Comparison of ENCODE assay signal across 7 mouse cellular contexts in the genomic region with DNA sequence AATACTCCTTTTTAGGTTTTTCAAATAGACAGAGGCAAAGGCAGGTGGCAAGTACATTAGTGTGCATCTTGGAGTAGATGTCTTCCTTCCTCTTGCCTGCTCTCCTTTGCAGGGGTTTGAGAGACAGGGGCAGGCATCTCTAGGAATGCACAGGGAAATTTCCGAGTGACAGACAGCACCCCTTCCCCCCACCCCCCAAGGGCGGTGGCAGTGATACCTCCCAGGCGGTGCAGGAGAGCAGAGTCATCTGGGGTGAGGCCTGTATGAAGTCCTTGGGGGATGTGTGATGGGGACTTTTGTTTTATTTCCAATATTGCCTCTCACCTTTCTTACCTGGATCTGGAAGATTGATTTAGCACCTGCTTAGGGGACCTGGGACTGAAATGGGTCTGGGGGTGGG. TPM values are rescaled to one million over a fixed set of nuclear protein-coding genes. Genes with fewer than 3 reads are reported as not detected.
DNase-seq lines count a peak whose midpoint lies in the region; ATAC-seq and TF ChIP-seq lines count a peak whose summit lies in the region.

No protein-coding gene starts in this region.

- peaks cover 4% of the 10 kb centered on the region; the same call in 1 of the 2 replicates for H3K4me1 ChIP-seq in lung, adult 2 months (ENCODE audit: control insufficient read depth, insufficient read depth, low read length)
- peaks cover 5% of the 10 kb centered on the region; the same call in 1 of the 2 replicates for H3K4me1 ChIP-seq in embryonic facial prominence, embryonic 14.5 days (ENCODE audit: control insufficient read depth, insufficient read depth, low read length)
- H3K4me1 ChIP-seq in hindbrain, embryonic 16.5 days (ENCODE audit: control insufficient read depth, insufficient read depth, low read depth, low read length), result peaks cover 10% of the 10 kb centered on the region
- H3K4me1 ChIP-seq in neural tube, embryonic 12.5 days, result peaks cover 11% of the 10 kb centered on the region; the same call in 1 of the 2 replicates

- DNase-seq in lung, adult 2 months, result no peak
- no peak for DNase-seq in lung, postnatal 4 days
- no peak for DNase-seq in embryonic facial prominence, embryonic 14.5 days (ENCODE audit: low spot score)
- no peak for DNase-seq in left cerebral cortex, adult 8-10 months (ENCODE audit: low spot score in 2 of 2)
- no peak for DNase-seq in left cerebral cortex, adult 18-20 months (ENCODE audit: low spot score in 2 of 2)

- no peaks in the 10 kb centered on the region for H3K9me3 ChIP-seq in embryonic facial prominence, embryonic 14.5 days (ENCODE audit: control insufficient read depth, low read length)
- no peaks in the 10 kb centered on the region for H3K9me3 ChIP-seq in hindbrain, embryonic 16.5 days (ENCODE audit: control insufficient read depth, low read length)
- no peaks in the 10 kb centered on the region for H3K9me3 ChIP-seq in neural tube, embryonic 12.5 days

- ATAC-seq in embryonic facial prominence, embryonic 14.5 days (ENCODE audit: low read depth), result 0 out of 2 replicates have a peak, but pooled peaks have one; percentile 5
- peak; percentile 18 for ATAC-seq in hindbrain, embryonic 16.5 days
- peak; percentile 52; the same call in 1 of the 2 replicates for ATAC-seq in neural tube, embryonic 12.5 days (ENCODE audit: low FRiP score, low read depth)

- H3K9ac ChIP-seq in embryonic facial prominence, embryonic 14.5 days (ENCODE audit: low read depth, low read length), result peak overlapping the region; percentile 69
- H3K9ac ChIP-seq in hindbrain, embryonic 16.5 days (ENCODE audit: low read depth, low read length), result peak overlapping the region; percentile 82
- peak overlapping the region; percentile 83 for H3K9ac ChIP-seq in neural tube, embryonic 12.5 days

- H3K36me3 ChIP-seq in embryonic facial prominence, embryonic 14.5 days (ENCODE audit: control insufficient read depth, insufficient read depth, low read length), result no peaks in the 10 kb centered on the region
- H3K36me3 ChIP-seq in hindbrain, embryonic 16.5 days (ENCODE audit: control insufficient read depth, insufficient read depth, low read length), result peaks cover 2% of the 10 kb centered on the region; the same call in 1 of the 2 replicates
- H3K36me3 ChIP-seq in neural tube, embryonic 12.5 days, result no peaks in the 10 kb centered on the region

- WGBS in lung, adult 2 months, result 11% methylated on average over 3 of the region's 3 CpGs
- WGBS in embryonic facial prominence, embryonic 14.5 days, result 5% methylated on average over 2 of the region's 3 CpGs
- WGBS in hindbrain, embryonic 16.5 days, result 6% methylated on average over 3 of the region's 3 CpGs
- 4% methylated on average over 3 of the region's 3 CpGs for WGBS in neural tube, embryonic 12.5 days

- peak overlapping the region; percentile 91 for H3K4me2 ChIP-seq in embryonic facial prominence, embryonic 14.5 days (ENCODE audit: low read depth, low read length)
- peak overlapping the region; percentile 62 for H3K4me2 ChIP-seq in hindbrain, embryonic 16.5 days (ENCODE audit: low read length)
- peak overlapping the region; percentile 83 for H3K4me2 ChIP-seq in neural tube, embryonic 12.5 days (replicated peaks)

- H3K4me3 ChIP-seq in lung, adult 2 months (replicated peaks; ENCODE audit: extremely low read depth, low read depth, low read length), result peak overlapping the region; percentile 66
- peak overlapping the region; percentile 63 for H3K4me3 ChIP-seq in embryonic facial prominence, embryonic 14.5 days (ENCODE audit: low read depth, low read length)
- peak overlapping the region; percentile 58 for H3K4me3 ChIP-seq in hindbrain, embryonic 16.5 days (ENCODE audit: low read length)
- peak overlapping the region; percentile 74 for H3K4me3 ChIP-seq in neural tube, embryonic 12.5 days

- H3K27me3 ChIP-seq in embryonic facial prominence, embryonic 14.5 days (replicated peaks; ENCODE audit: control insufficient read depth, insufficient read depth, low read length), result peaks cover 21% of the 10 kb centered on the region
- H3K27me3 ChIP-seq in hindbrain, embryonic 16.5 days (replicated peaks; ENCODE audit: control insufficient read depth, insufficient read depth, low read length), result no peaks in the 10 kb centered on the region
- H3K27me3 ChIP-seq in neural tube, embryonic 12.5 days (replicated peaks), result no peaks in the 10 kb centered on the region

- no peak overlapping the region for H3K27ac ChIP-seq in embryonic facial prominence, embryonic 14.5 days (replicated peaks; ENCODE audit: low read depth, low read length)
- H3K27ac ChIP-seq in hindbrain, embryonic 16.5 days (ENCODE audit: low read depth, low read length), result peak overlapping the region; percentile 85
- 0 out of 2 replicates have a peak overlapping the region, but pooled peaks have one; percentile 78 for H3K27ac ChIP-seq in neural tube, embryonic 12.5 days

- TF ChIP-seq CTCF in lung, adult 2 months (IDR thresholded peaks at IDR 0.05; ENCODE audit: insufficient read depth, low read length), result no peak

- TF ChIP-seq POLR2A in lung, adult 2 months (IDR thresholded peaks at IDR 0.05; ENCODE audit: borderline replicate concordance, extremely low read depth, low read depth, low read length), result no peak

RNA-seq across cellular contexts. Expression of gene Reep1, which starts 1.2 kb away (rescaled TPM):
- 5.3 and 6.7 TPM in 2 replicates for polyA plus RNA-seq in lung, adult 2 months (2012; rRNA removed)
- polyA plus RNA-seq in embryonic facial prominence, embryonic 14.5 days (2014; fragmentation: Nextera tagmentation; extraction: Ambion mirVana), result 28.4 and 29.3 TPM in 2 replicates
- 304 and 342 TPM in 2 replicates for polyA plus RNA-seq in hindbrain, embryonic 16.5 days (2015; fragmentation: Nextera tagmentation; extraction: Ambion mirVana)
- polyA plus RNA-seq in neural tube, embryonic 12.5 days (2016; fragmentation: Nextera tagmentation; extraction: Ambion mirVana), result 141 and 158 TPM in 2 replicates
- total RNA-seq in left cerebral cortex, adult 8-10 months (2022), result 10 to 100 TPM; 77.8 to 89.9 (median 85.9) TPM
- total RNA-seq in left cerebral cortex, adult 18-20 months (2021), result 10 to 100 TPM; 84.9 to 85.6 TPM
